Mouse (Mus musculus): ENCODE results near the gene Slc41a3.

DNA sequence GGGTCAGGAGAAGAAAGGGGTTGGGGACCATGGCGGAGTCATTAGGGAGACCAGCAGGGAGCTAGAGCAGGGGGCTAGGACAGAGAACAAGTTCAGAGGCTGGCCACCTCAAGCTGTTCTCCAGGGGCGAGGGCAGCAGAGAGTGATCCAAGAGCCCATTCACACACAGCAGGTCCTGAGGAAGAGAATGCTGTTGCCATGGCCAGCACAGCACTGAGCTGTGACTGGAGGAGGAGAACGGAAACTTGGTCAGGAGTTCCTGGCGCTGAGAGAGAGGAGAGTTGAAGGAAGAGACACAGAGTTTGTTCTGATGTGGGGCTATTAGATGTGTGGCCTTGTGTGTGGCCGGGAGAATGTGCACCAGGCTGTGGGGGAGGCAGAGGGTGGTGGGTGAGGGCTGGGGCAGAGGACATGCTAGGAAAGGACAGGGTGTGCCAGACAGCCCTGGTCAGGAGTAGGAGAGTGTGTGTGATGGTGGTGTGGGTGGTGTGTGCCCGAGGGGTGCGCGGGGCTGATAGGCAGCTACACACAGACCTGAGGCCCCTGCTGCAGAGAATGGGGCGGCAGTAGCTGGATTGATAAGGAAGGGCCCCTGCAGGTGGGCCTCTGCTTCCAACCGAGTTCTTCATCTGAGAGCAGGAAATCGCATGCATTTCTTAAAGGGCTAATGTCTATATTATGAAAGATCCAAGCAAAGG lies 18.4 kb downstream of the Slc41a3 start:
- TF ChIP-seq CTCF (IDR thresholded peaks at IDR 0.05; ENCODE audit: low read depth) (no peak), EP300 (optimal IDR thresholded peaks at IDR 0.05) (no peak)

Data from stomach, postnatal 0 days (tissue).